Mouse (Mus musculus) CD4-positive, CD25-positive, alpha-beta regulatory T cell (primary cell): Measurements from ENCODE around the gene Zfp341. TPM values are rescaled to one million over a fixed set of nuclear protein-coding genes. Genes with fewer than 3 reads are reported as not detected.

Experiments used
- polyA plus RNA-seq: library from polyadenylated mRNA; unstranded; fragments of 100-300 nt; shearing (Covaris generic); gene quantifications from one replicate; pipeline ENCODE4 v1.2.1, GENCODE M21; 2017

Zfp341 gene
- polyA plus RNA-seq = 0.77 TPM

GRCm38 (mm10) chr2:154613118-154614115, at the start of gene Zfp341, which contains the start of gene 4930519P11Rik:
TSS of gene Zfp341 (plus strand) at chr2:154613297.
TSS of gene 4930519P11Rik (minus strand) at chr2:154613437.

DNA sequence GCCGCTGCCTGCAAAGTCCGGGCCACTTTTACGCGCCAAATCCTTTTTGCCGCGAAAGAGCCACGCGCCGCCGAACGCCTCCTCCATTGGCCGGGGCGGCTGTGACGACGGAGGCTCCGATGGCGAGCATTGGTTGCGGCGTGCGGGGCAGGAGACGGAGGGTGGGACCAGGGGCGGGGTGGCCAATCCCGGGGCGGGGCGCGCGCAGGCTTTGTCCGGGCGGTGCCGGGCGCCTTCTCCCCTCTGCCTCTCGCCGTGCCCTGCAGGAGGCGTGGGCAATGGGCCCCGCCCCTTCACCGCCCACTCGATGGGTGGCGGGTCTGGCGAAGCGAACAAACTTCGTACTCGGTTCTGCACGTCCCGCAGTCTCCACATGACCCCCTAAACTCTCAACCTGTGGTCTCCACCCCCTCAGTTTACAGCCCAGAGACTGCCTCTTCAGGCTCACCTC, 43.2 kb upstream of the Zfp341 start, which contains the start of gene E2f1:
E2f1 (minus strand) TSS at position 57 of the 451 bp plus-strand sequence.

DNA sequence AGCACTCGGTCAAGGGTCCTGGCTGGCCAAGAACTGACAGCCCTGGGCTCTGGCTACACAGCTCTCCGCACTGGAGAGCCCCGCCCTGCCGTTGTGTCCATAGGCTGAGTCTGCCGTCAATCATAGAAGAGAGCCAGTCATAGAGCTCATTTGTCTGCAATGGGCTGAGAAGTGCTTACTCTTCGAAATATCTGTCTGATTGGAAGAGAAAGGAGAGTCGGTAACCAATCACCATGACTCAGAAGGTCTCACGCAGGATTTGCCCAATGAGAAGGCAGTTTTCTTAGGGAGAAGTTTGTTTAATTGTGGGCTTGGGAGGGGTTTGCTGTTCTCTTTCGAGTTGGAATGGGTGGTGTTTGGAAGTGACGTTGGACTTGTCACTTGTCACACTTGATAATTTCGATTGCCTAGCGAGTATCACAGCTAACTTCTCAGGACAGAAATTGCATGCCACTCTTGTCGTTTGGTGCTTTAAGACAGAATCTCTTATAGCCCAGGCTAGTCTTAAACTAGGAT, 9.4 kb upstream of the Zfp341 start, which contains the start of gene Pxmp4:
Pxmp4 (minus strand) TSS at position 71 of the 516 bp plus-strand sequence.

GRCm38 (mm10) chr2:154651363-154651762, 38.3 kb downstream of the Zfp341 start, which contains the start of gene Chmp4b:
TSS of gene Chmp4b (plus strand) at chr2:154651705.

Other genes with a start within 250 kb of the Zfp341 start
- gene Cdk5rap1, start 240.3 kb upstream of the Zfp341 start, polyA plus RNA-seq = 18.1 TPM
- 0.24 TPM for gene Snta1, start 205.2 kb upstream of the Zfp341 start, polyA plus RNA-seq
- 30.7 TPM for gene Cbfa2t2, start 176.8 kb upstream of the Zfp341 start, polyA plus RNA-seq
- not detected for gene 1700003F12Rik, start 66.2 kb upstream of the Zfp341 start, polyA plus RNA-seq
- gene Actl10, start 61.5 kb upstream of the Zfp341 start, polyA plus RNA-seq = not detected
- gene Necab3, start 54.4 kb upstream of the Zfp341 start, polyA plus RNA-seq = 0.63 TPM
- gene E2f1, start 43.4 kb upstream of the Zfp341 start, polyA plus RNA-seq = 2.8 TPM
- gene Pxmp4, start 9.6 kb upstream of the Zfp341 start, polyA plus RNA-seq = 24.9 TPM
- gene 4930519P11Rik, start 140 bp downstream of the Zfp341 start, polyA plus RNA-seq = 0.50 TPM
- gene Chmp4b, start 38.4 kb downstream of the Zfp341 start, polyA plus RNA-seq = 12.1 TPM
- 0.29 TPM for gene Gm14214, start 156.7 kb downstream of the Zfp341 start, polyA plus RNA-seq
- gene Raly, start 177.8 kb downstream of the Zfp341 start, polyA plus RNA-seq = 164 TPM
- 0.37 TPM for gene a, start 178.1 kb downstream of the Zfp341 start, polyA plus RNA-seq